Mouse (Mus musculus): ENCODE measurements around the gene A130010J15Rik.

Gene A130010J15Rik

DNA sequence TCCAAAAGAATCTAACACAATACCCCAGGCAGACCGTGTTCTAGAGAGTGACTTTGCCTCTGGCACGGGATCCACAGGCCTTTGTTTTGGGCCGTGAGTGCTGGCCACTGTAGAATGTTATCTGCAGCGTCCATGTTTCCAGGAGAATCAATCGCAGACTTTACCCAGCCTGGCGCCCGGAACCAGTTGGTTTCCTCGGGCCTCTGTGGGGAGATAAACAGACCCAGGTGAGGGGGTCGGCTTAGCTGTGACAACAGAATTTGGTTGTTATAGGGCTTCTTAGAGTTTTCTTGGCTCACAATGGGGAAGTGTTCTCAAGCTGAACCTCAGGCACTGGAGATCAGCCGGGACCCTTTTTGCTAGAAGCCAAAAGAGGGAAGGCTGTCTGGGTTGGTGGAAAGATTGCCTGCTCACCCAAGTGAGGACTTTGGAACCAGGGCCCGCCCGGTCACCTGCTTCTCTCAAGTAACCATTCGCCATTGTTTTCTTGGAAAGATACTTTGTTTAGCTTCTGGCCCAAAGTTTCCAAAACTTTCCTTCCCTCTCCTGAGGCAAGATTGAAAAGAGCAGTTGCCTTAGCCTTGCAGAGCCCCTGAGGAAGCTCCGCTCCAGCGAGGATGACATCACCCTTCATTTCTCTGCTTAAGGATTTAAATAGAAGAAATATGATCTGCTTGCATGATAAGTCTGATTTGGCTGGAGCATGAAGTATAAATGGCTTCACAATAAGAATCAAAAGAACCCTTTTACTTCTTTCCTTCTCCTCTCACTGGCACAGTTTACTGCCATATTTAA, 11.3 kb upstream of the A130010J15Rik start:
- no peak for DNase-seq (ENCODE audit: low read depth, low spot score)

DNA sequence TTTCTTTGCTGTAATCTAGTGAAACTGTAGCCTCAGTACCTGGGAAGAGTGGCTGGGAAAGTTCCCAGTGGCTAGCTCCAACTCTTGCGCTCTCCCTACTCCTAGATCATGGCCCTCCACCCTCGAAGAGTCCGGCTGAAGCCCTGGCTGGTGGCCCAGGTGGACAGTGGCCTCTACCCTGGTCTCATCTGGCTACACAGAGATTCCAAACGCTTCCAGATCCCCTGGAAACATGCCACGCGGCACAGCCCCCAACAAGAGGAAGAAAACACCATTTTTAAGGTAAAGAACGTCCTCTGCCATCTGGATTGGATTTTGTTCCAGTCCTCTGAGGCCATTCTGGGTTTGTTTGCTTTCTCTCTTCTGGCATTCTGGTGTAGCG, 10.7 kb upstream of the A130010J15Rik start:
- no peak for DNase-seq (ENCODE audit: low read depth, low spot score)

DNA sequence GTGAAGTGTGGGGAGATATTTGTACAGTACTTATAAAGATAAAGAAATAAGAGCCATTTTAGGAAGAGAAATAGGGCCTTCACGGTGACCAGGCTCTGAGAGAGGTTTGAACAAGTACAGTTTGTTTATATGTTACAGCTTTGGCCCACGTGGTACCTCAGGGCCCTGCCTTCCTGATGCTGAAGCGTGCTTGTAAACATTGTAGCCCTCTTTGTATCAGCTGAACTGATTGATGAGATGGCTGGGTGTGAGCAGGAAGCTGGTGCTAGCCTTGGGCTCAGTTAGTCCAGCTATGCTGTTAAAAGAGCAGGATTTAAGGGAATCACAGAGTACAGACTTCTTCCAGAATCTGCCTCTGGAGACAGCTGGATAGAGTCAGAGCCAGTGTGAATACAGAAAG, 8.7 kb upstream of the A130010J15Rik start:
- DNase-seq (ENCODE audit: low read depth, low spot score), result no peak

DNA sequence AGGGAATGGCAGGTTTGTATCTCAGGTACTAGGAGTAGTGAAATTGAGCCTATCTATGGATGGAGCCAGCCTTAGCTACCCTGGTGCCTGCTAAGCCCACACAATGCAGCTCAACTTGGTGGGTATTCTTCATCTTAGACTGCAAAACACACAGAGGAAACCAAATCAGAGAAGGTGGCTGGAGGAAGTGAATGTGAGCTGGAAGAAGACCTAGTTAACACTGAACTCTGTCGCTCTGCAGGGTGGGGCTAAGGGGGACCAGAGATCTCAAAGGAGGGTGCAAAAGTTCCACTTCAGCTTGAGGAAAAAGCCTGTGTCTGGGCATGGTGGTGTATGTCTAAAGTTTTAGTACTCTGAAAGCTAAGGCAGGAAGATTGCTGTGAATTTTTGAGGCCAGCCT, 8.2 kb upstream of the A130010J15Rik start:
- DNase-seq (ENCODE audit: low read depth, low spot score), result no peak

DNA sequence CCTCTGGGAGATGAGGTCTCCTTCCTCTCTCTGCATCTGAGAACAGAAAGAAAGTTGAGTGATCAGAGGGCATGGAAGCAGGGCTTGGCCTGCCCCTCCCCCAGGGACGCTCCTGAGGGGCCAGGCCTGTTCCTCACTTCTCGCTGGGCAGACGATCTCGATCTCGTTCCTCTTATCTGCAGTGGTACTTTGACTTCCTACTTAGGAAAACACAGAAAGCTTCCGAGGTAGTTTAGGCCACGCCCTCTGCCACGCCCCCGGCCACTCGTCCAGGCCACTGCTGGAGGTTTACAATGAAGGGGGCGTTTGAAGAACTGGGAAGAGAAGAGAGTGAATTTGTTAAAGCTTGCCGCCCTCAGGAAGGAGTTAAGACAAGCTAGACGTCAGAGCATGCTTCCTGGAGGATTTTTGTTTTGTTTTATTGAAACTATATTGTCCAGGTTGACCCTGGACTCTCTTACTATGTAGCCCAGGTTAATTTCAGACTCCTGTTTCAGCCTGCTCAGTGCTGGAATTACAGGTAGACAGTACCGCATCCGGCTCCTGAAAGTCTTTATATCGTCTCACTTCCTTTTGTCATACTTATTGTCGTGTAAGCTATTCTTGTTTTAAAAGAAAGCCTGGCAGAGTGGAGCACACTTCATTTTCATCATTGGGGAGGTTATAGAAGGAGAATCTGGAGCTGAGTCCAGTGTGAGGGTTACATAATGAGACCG, 7.4 kb upstream of the A130010J15Rik start:
- DNase-seq (ENCODE audit: low read depth, low spot score), result no peak

DNA sequence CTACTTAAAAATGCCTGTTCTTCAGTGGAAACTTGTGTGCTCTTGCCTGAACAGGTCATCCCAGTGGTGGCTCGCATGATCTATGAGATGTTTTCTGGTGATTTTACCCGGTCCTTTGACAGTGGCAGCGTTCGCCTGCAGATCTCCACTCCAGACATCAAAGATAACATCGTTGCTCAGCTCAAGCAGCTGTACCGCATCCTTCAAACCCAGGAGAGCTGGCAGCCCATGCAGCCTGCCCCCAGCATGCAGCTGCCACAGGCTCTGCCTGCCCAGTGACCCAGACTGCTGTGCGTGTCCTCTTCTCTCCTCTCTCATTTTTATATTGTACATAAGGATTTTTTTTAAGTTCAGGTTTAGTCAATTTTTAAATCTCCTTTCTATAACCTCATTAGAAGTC, 1.4 kb downstream of the A130010J15Rik start:
- DNase-seq (ENCODE audit: low read depth, low spot score), result no peak

DNA sequence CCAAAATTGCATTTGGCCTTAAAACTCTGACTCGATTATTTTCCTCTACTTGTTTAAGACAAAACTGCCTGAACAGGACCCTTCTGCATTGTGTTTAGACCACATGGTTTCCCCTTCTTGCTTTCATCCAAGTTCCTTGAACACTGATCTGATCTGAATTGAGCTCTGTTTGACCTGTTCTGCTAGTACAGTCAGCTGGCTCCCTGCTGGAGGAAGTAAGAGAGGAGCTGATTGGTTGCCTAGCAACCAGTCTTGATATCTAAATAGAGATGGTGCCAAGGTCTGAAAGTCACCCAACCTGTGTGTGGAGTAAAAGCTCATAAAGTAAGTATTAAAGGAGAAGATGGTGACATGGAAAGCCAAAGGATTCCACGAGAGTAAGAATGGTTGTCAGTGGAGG, 2.0 kb downstream of the A130010J15Rik start:
- peak; percentile 43 for DNase-seq (ENCODE audit: low read depth, low spot score)

DNA sequence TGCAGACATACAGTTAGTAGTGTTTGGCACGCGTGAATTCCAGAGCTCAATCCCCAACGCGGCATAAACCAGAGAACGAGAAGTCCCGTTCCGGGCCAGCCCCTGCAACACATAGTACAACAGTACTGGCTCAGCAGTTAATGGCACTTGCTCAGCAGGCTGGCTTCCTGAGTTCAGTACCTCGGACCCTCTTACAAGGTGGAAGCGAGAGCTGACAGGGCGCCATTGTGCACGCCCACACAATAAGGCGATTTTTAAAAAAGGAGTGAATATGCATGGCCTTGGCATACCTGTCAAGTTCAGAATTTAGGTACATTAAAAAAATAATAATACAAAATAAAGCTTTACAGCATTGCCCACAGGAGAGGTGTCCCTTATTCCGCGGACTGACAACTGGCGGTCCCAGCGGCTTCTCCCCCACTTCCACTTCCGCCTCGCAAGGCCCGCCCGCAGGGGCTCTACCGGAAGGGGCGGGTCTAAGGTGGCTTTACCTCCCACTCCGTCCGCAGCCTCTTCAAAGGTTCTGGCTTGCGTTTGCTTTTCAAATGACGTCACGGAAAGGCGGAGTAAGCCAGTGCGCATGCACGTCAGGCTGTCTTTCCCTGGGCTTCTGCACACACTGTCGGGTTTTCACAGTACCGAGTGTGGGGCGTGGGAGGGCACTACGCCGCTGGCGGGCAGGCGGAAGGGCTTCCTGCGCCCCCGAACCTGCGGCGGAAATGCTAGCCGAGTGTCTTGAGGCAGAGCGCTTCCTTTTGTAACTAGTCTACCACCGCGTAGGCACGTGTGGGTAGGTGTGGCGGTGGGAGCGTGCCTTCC, 5.4 kb downstream of the A130010J15Rik start:
- DNase-seq (ENCODE audit: low read depth, low spot score), result peak; percentile 98

DNA sequence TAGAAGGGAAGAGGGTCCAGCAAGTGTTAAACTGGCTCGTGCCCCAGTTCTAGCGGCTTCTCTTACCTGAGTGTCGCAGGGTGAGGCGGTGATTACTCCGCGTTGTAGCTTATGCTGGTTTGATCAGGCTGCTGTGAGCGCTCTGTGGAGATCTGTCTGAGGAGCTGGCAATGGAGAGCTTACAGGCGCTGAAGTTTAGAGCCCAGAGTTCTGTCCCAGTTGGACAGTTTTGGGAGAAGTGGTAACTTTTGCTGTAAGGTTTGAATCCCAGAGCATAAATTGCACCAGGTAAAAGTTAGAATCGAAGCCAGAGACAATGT, 5.9 kb downstream of the A130010J15Rik start:
- DNase-seq (ENCODE audit: low read depth, low spot score), result no peak

DNA sequence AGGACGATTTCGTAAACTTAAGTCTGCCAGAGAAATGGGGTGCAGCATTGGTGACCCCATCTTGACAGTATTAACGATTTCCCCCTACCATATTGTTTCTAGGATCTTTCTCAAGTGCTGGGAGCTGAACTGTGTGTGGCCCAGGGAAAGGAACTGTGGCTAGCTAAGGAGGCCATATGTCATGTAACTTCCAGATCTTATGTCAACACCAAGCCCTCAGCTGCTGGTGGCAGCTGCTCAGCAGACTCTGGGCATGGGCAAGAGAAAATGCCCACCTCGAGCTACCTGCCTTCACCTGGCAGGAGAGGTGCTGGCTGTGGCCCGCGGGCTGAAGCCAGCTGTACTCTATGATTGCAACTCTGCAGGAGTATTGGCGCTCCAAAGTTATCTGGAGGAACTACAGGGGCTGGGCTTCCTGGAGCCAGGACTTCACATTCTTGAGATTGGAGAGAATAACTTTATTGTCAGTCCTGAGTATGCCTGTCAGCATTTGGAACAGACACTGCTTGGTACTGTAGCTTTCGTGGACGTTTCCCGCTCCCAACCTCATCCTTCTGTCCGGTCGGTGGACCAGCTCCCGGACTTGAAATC, 6.4 kb downstream of the A130010J15Rik start:
- DNase-seq (ENCODE audit: low read depth, low spot score), result no peak

DNA sequence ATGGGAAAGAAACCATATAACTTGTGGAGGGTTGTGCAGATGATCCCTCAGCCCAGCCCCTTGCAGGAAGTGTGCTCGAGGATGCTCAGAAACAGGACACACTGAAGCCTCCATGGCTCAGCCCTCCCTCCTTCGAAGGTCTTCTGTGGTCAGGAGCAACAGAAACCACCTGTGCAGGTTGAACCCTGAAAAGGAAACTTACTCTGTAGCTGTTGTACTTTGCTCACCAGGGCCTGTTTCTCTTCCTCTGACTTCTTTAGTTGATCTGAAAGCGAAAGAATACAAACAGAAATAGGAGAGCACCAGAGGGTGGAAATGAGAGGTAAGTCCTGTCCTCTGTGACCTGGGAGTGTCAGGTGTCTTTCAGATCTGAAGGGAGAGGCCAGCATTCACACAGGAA, 13.3 kb downstream of the A130010J15Rik start:
- DNase-seq (ENCODE audit: low read depth, low spot score), result no peak

DNA sequence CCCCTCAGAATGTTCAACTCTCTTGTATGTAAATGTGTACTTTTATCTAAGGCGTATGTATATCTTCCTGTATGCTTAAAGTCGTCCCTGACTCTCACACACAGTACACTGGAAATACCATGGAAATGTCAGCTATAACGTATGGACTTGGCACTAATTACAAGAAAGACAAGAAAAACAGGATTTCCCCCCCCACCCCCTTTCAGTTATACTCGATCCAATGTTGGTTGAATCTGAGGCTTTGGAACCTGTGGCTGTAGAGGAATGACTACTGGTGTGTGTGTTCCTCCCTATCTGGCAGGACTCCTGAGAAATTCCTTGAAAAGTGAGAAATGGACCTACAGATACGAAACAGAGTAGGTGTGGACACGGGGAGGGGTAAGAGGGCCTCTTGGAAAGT, 20.4 kb downstream of the A130010J15Rik start:
- DNase-seq (ENCODE audit: low read depth, low spot score), result no peak

DNA sequence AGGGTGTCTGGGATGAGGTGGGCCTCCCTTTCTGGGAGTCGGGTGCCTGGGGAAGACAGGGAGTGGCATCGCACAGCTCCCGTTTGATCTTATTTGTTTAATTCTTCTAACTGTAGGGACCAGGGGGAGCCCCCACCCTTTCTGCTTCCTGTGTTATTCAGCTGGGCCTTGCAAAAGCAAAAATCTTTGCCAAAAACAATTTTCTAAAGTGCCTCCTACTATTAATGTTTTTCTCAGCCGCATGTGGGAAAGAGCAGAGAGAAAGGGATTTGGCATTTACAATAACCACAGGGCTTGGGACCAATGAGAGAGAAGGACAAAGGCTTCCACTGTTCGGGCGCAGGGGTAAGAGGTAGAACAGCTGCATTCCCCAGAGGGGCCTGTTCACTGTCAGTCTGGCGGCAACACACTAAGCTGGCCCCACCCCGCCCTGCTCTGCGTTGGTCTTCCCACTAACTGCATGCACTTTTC, 21.3 kb downstream of the A130010J15Rik start:
- DNase-seq (ENCODE audit: low read depth, low spot score), result peak; percentile 76

DNA sequence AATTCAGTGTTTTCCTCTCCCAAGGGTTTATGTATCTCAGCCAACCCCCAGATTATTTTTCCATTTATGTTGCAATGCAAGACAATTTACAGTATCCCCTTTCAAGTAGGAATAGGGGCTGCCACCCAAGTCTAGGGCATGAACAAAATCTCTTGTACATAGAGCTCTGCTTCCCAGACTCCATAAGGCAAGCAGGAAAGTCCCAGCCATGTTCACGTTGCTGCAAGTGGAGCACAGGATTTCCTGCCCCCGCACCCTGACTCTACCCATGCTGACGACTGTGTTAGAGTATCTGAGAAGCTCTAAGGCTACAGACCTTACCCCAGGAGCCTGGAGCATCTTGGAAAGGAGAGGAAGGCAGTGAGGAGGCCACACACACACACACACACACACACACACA, 21.9 kb downstream of the A130010J15Rik start:
- no peak for DNase-seq (ENCODE audit: low read depth, low spot score)

DNA sequence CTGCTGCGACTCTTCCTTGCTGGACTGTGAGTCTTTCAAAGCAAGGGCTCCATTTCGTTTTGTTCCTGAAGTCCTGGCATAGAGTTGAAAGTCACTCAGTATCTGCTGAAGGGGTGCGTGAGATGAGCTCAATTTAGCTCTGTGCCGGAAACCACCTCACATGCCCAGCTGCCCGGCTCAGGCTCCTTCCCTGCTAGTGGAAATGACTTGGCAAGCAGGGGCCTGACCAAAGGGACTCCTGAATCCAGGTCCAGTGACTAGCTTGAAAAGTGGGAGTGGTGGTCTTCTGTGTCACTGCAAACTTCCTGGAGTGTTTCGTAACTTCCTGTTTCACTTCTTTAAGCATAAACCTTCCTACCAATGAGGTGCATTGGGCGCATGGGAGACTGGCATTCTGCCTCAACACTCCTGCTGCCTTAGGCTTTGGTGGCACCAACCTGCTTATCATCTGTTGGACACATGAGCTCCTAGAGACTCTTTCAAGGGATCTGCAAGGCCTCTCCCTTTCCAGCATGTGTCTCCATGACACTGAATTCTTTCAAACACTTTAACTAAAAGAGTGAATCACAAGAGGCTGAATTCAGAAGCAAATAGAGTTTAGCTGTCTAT, 23.9 kb downstream of the A130010J15Rik start:
- no peak for DNase-seq (ENCODE audit: low read depth, low spot score)

DNA sequence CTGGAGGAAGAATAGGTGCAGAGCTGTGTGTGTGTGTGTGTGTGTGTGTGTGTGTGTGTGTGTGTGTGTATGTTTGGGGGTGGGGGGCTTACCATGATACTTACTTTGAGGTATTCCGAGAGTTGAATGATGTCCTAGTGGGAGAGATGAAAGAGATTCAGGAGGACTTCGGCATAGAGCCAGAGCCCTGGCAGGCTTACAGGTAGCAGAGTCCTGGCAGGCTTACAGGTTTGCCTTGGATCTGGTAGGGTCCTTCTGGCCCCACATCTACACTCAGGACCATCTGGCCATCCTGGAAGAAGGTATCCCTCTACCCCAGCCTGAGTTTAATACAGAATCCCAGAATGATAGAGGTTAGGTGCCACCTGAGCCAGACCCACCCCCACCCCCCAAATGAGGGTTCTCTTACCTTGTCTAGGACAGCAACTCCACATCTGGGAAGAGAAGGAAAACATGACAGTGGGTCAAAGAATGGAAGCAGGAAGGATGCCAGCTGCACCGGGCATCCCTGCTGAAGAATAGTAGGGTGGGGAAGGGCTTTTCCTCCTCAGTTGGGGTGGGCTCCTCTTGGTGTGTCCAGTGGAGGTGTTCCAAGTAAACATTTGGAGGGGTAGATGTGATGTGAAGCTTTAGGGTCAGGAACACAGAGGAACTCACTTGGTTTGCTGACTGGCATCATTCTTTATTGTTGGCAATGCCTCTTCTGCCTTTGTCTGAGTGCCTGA, 26.7 kb downstream of the A130010J15Rik start:
- DNase-seq (ENCODE audit: low read depth, low spot score), result no peak

DNA sequence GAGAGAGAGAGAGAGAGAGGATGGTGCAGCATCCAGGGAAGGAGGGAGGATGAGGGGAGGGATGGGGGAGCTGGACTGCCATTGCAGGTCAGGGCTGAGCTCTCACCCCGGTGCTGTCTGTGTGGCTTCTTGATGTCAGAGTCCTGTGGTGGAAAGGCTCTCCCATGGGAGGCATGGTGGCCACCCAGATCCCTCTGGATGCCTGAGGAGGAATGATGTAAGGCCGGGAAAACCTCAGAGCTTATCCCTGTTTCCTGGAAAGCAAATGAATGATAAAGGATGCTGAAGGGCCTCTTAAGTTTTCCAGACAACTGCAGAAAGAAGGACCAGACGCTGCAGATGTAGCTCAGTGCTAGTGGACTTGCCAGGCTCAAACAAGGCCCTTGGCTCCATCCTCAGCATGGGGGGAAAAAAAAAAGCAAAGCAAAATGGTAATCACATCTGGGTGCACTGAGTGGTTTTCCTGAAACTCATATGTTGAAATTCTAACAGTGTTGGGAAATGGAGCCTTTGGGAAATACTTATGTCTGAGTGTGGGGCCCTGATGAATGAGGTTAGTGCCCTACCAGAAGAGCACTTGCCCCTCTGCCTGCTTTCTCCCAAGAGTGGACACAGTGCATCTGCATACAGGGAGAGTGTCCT, 27.4 kb downstream of the A130010J15Rik start:
- no peak for DNase-seq (ENCODE audit: low read depth, low spot score)

DNA sequence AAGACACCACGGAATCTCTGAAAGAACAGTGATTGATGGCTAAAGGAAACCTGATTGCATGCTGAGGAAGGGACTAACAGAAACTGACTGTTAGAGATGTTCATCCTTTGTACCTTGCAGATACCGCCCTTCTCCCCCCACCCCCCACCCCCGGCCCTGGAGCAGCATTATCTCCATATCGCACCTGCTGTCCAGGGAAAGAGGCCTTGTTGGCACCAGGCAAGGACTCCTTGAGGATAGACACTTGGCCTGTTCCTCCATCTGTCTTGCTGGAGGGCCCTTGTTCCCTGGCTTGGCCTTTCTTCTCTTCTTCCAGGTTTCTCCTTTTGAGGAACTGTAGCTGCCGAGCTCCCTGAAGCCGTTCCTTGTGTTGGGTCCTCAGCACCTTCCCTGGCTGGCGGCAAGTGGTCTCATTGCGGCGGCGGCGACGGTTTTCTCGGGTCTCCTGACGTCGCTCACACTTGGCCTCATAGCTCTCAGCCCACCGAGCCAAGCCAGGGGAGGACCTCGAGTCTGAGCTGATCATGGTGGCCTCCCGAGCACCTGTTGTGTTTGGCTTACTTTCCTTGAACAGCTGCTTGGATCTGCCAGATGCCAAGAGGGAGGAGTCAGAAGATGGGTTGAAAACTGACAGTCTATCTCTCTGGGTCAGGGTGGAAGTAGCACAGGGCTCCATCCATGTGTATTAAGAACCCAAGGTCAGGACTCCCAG, 29.8 kb downstream of the A130010J15Rik start:
- DNase-seq (ENCODE audit: low read depth, low spot score), result peak; percentile 72

DNA sequence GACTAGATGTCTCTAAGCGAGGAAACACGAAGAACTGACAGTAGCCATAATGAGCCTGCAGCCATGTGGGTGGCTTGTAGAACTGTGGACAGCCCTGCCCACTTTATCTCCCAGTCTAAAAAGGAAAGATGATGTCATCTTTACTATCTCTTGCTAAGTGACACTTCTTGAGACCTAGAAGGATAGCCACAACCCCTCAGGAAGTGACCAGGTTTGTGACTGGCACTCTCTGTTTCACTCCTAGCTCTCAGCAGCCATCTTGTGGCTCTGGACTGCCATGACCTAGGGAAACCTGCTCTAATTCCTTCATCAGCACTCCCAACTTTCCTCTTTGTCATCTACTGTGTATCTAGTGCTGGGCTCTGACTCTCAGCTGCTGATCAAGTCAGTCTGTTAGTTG, 30.5 kb downstream of the A130010J15Rik start:
- no peak for DNase-seq (ENCODE audit: low read depth, low spot score)
